Mouse (Mus musculus): ENCODE measurements around the gene B3galt1. TPM values are rescaled to one million over a fixed set of nuclear protein-coding genes. Genes with fewer than 3 reads are reported as not detected.

Gene B3galt1
- polyA plus RNA-seq, 1 experiment from 2014 or later: 8.3 TPM

GRCm38 (mm10) chr2:67858340-67858739, 292.7 kb downstream of the B3galt1 start:
- DNase-seq (ENCODE audit: low spot score): no peak
- no peak overlapping the region for H3K9ac ChIP-seq (ENCODE audit: low read depth, low read length)
- WGBS: 93% methylated on average over 2 of the region's 2 CpGs
- no peaks in the 10 kb centered on the region for H3K9me3 ChIP-seq (ENCODE audit: control insufficient read depth, low read length)
- no peaks in the 10 kb centered on the region for H3K4me1 ChIP-seq (ENCODE audit: control insufficient read depth, insufficient read depth, low read length)
- H3K27me3 ChIP-seq (replicated peaks; ENCODE audit: control insufficient read depth, insufficient read depth, low read length): no peaks in the 10 kb centered on the region
- no peak overlapping the region for H3K4me2 ChIP-seq (ENCODE audit: low read depth, low read length)
- H3K27ac ChIP-seq (replicated peaks; ENCODE audit: low read depth, low read length): no peak overlapping the region
- no peak for ATAC-seq (ENCODE audit: low read depth)
- H3K36me3 ChIP-seq (ENCODE audit: control insufficient read depth, insufficient read depth, low read length): no peaks in the 10 kb centered on the region
- H3K4me3 ChIP-seq (ENCODE audit: low read depth, low read length): no peak overlapping the region

- no peaks in the 10 kb centered on the region for H3K36me3 ChIP-seq (ENCODE audit: control insufficient read depth, insufficient read depth, low read length)
- no peak overlapping the region for H3K9ac ChIP-seq (ENCODE audit: low read depth, low read length)
- 78% methylated on average over 2 of the region's 2 CpGs for WGBS
- no peaks in the 10 kb centered on the region for H3K4me1 ChIP-seq (ENCODE audit: control insufficient read depth, insufficient read depth, low read length)
- DNase-seq (ENCODE audit: low spot score) (no peak), ATAC-seq (ENCODE audit: low read depth) (no peak)
- no peak overlapping the region for H3K27ac ChIP-seq (replicated peaks; ENCODE audit: low read depth, low read length)
- no peak overlapping the region for H3K4me2 ChIP-seq (ENCODE audit: low read depth, low read length)
- H3K9me3 ChIP-seq (ENCODE audit: control insufficient read depth, low read length): no peaks in the 10 kb centered on the region
- no peak overlapping the region for H3K4me3 ChIP-seq (ENCODE audit: low read depth, low read length)
- no peaks in the 10 kb centered on the region for H3K27me3 ChIP-seq (replicated peaks; ENCODE audit: control insufficient read depth, insufficient read depth, low read length)
Observed at GRCm38 (mm10) chr2:67859004-67859403, 293.3 kb downstream of the B3galt1 start.

- no peak for ATAC-seq (ENCODE audit: low read depth)
- no peak overlapping the region for H3K27ac ChIP-seq (replicated peaks; ENCODE audit: low read depth, low read length)
- no peak overlapping the region for H3K4me3 ChIP-seq (ENCODE audit: low read depth, low read length)
- no peak overlapping the region for H3K9ac ChIP-seq (ENCODE audit: low read depth, low read length)
- DNase-seq (ENCODE audit: low spot score): no peak
- 55% methylated on average over 3 of the region's 3 CpGs for WGBS
- no peaks in the 10 kb centered on the region for H3K4me1 ChIP-seq (ENCODE audit: control insufficient read depth, insufficient read depth, low read length)
- no peak overlapping the region for H3K4me2 ChIP-seq (ENCODE audit: low read depth, low read length)
- no peaks in the 10 kb centered on the region for H3K36me3 ChIP-seq (ENCODE audit: control insufficient read depth, insufficient read depth, low read length)
- no peaks in the 10 kb centered on the region for H3K9me3 ChIP-seq (ENCODE audit: control insufficient read depth, low read length)
- no peaks in the 10 kb centered on the region for H3K27me3 ChIP-seq (replicated peaks; ENCODE audit: control insufficient read depth, insufficient read depth, low read length)
Observed at GRCm38 (mm10) chr2:67873368-67873767, 307.7 kb downstream of the B3galt1 start.

- WGBS: 80% methylated on average over 3 of the region's 3 CpGs
- Histone ChIP-seq H3K27me3 (replicated peaks; ENCODE audit: control insufficient read depth, insufficient read depth, low read length) (no peaks in the 10 kb centered on the region), H3K9me3 (ENCODE audit: control insufficient read depth, low read length) (no peaks in the 10 kb centered on the region), H3K9ac (ENCODE audit: low read depth, low read length) (no peak overlapping the region), H3K4me1 (ENCODE audit: control insufficient read depth, insufficient read depth, low read length) (no peaks in the 10 kb centered on the region), H3K36me3 (ENCODE audit: control insufficient read depth, insufficient read depth, low read length) (no peaks in the 10 kb centered on the region), H3K27ac (replicated peaks; ENCODE audit: low read depth, low read length) (no peak overlapping the region), H3K4me2 (ENCODE audit: low read depth, low read length) (no peak overlapping the region), H3K4me3 (ENCODE audit: low read depth, low read length) (no peak overlapping the region)
- ATAC-seq (ENCODE audit: low read depth): no peak
- no peak for DNase-seq (ENCODE audit: low spot score)
Observed at GRCm38 (mm10) chr2:67879836-67880235, 314.2 kb downstream of the B3galt1 start.

GRCm38 (mm10) chr2:67881713-67882281, 316.1 kb downstream of the B3galt1 start:
- ATAC-seq (ENCODE audit: low read depth): no peak
- WGBS: 79% methylated on average over 1 of the region's 1 CpGs

GRCm38 (mm10) chr2:67897956-67898689, 332.5 kb downstream of the B3galt1 start:
- Histone ChIP-seq H3K4me1 (ENCODE audit: control insufficient read depth, insufficient read depth, low read length) (no peaks in the 10 kb centered on the region), H3K27me3 (replicated peaks; ENCODE audit: control insufficient read depth, insufficient read depth, low read length) (no peaks in the 10 kb centered on the region)
- 44% methylated on average over 2 of the region's 2 CpGs for WGBS

More at GRCm38 (mm10) chr2:67881713-67882281, 316.1 kb downstream of the B3galt1 start:
- H3K4me3 ChIP-seq (ENCODE audit: low read depth, low read length): no peak overlapping the region
- H3K36me3 ChIP-seq (ENCODE audit: control insufficient read depth, insufficient read depth, low read length): no peaks in the 10 kb centered on the region
- H3K9ac ChIP-seq (ENCODE audit: low read depth, low read length): no peak overlapping the region
- H3K27ac ChIP-seq (replicated peaks; ENCODE audit: low read depth, low read length): no peak overlapping the region
- H3K9me3 ChIP-seq (ENCODE audit: control insufficient read depth, low read length): no peaks in the 10 kb centered on the region
- no peaks in the 10 kb centered on the region for H3K27me3 ChIP-seq (replicated peaks; ENCODE audit: control insufficient read depth, insufficient read depth, low read length)
- DNase-seq (ENCODE audit: low spot score): no peak
- H3K4me2 ChIP-seq (ENCODE audit: low read depth, low read length): no peak overlapping the region
- H3K4me1 ChIP-seq (ENCODE audit: control insufficient read depth, insufficient read depth, low read length): no peaks in the 10 kb centered on the region

GRCm38 (mm10) chr2:67901574-67901973, 335.9 kb downstream of the B3galt1 start:
- Histone ChIP-seq H3K4me3 (ENCODE audit: low read depth, low read length) (no peak overlapping the region), H3K27ac (replicated peaks; ENCODE audit: low read depth, low read length) (no peak overlapping the region)
- ATAC-seq (ENCODE audit: low read depth): no peak

More at GRCm38 (mm10) chr2:67897956-67898689, 332.5 kb downstream of the B3galt1 start:
- Histone ChIP-seq H3K9ac (ENCODE audit: low read depth, low read length) (no peak overlapping the region), H3K4me3 (ENCODE audit: low read depth, low read length) (no peak overlapping the region), H3K36me3 (ENCODE audit: control insufficient read depth, insufficient read depth, low read length) (no peaks in the 10 kb centered on the region), H3K4me2 (ENCODE audit: low read depth, low read length) (no peak overlapping the region), H3K9me3 (ENCODE audit: control insufficient read depth, low read length) (no peaks in the 10 kb centered on the region), H3K27ac (replicated peaks; ENCODE audit: low read depth, low read length) (no peak overlapping the region)
- DNase-seq (ENCODE audit: low spot score) (peak; percentile 55), ATAC-seq (ENCODE audit: low read depth) (peak; percentile 50; the same call in 1 of the 2 replicates)

GRCm38 (mm10) chr2:67902651-67903292, 337.1 kb downstream of the B3galt1 start:
- no peak overlapping the region for H3K27ac ChIP-seq (replicated peaks; ENCODE audit: low read depth, low read length)
- no peaks in the 10 kb centered on the region for H3K4me1 ChIP-seq (ENCODE audit: control insufficient read depth, insufficient read depth, low read length)
- H3K4me3 ChIP-seq (ENCODE audit: low read depth, low read length): no peak overlapping the region
- no peak overlapping the region for H3K4me2 ChIP-seq (ENCODE audit: low read depth, low read length)
- no peaks in the 10 kb centered on the region for H3K9me3 ChIP-seq (ENCODE audit: control insufficient read depth, low read length)
- 77% methylated on average over 8 of the region's 8 CpGs for WGBS
- H3K36me3 ChIP-seq (ENCODE audit: control insufficient read depth, insufficient read depth, low read length): no peaks in the 10 kb centered on the region
- DNase-seq (ENCODE audit: low spot score) (no peak), ATAC-seq (ENCODE audit: low read depth) (no peak)
- H3K27me3 ChIP-seq (replicated peaks; ENCODE audit: control insufficient read depth, insufficient read depth, low read length): no peaks in the 10 kb centered on the region
- no peak overlapping the region for H3K9ac ChIP-seq (ENCODE audit: low read depth, low read length)

More at GRCm38 (mm10) chr2:67901574-67901973, 335.9 kb downstream of the B3galt1 start:
- H3K4me2 ChIP-seq (ENCODE audit: low read depth, low read length): no peak overlapping the region
- H3K4me1 ChIP-seq (ENCODE audit: control insufficient read depth, insufficient read depth, low read length): no peaks in the 10 kb centered on the region
- WGBS: 81% methylated on average over 6 of the region's 6 CpGs
- no peaks in the 10 kb centered on the region for H3K27me3 ChIP-seq (replicated peaks; ENCODE audit: control insufficient read depth, insufficient read depth, low read length)
- H3K9ac ChIP-seq (ENCODE audit: low read depth, low read length): no peak overlapping the region
- no peaks in the 10 kb centered on the region for H3K9me3 ChIP-seq (ENCODE audit: control insufficient read depth, low read length)
- H3K36me3 ChIP-seq (ENCODE audit: control insufficient read depth, insufficient read depth, low read length): no peaks in the 10 kb centered on the region
- DNase-seq (ENCODE audit: low spot score): no peak
